Mouse (Mus musculus): ENCODE data around the gene Sfmbt1.

DNA sequence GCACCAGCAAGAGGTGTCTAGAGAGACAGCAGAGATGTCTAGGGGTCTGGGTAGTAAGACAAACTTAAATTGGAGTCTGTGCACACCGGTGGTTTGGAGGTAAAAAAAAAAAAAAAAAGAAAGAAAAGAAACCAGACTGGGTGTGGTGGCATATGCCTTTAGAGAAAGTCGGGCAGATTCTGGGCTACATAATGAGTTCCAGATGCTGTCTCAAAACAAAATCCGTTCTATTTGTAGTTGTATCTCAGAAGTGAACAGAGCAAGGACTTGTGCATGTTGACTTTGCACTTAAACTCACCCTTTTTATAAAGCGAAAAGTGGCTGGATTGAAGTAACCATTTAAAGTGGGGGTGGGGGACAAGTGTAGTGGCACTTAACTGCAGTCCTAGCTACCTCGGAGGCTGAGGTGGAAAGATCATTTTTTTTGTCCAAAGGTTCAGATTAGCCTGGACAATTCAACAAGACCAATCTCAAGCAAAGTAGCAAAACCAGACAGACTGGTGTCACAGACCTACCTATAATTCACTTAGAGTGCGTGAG lies 109.9 kb downstream of the Sfmbt1 start:
- no peak for TF ChIP-seq CTCF (conservative IDR thresholded peaks at IDR 0.05; ENCODE audit: low read length)
- no peak for TF ChIP-seq NANOG (IDR thresholded peaks at IDR 0.05; ENCODE audit: borderline replicate concordance, low read length)
